Mouse (Mus musculus) retina, embryonic 14.5 days (tissue): Measurements from ENCODE around the gene Tigd3.

Experiments
- DNase-seq: peaks from one replicate; pipeline ENCODE4 v3.0.0-alpha.2; 2015; ENCODE audit warnings: low spot score

Tigd3 gene

GRCm38 (mm10) chr19:5877618-5878361, 16.2 kb downstream of the Tigd3 start, which contains the start of gene Slc25a45:
TSS of gene Slc25a45 (plus strand) at chr19:5877808.
- DNase-seq, result peak; percentile 76

GRCm38 (mm10) chr19:5874969-5875480, 18.9 kb downstream of the Tigd3 start, which contains the start of gene Frmd8:
TSS of gene Frmd8 (minus strand) at chr19:5875274.
- peak; percentile 98 for DNase-seq

GRCm38 (mm10) chr19:5874391-5874968, 19.5 kb downstream of the Tigd3 start:
- DNase-seq, result no peak

- DNase-seq, result no peak
Measured at GRCm38 (mm10) chr19:5872931-5873556, 20.9 kb downstream of the Tigd3 start.

- DNase-seq, result no peak
Measured at GRCm38 (mm10) chr19:5872528-5872927, 21.4 kb downstream of the Tigd3 start.

GRCm38 (mm10) chr19:5871683-5872082, 22.3 kb downstream of the Tigd3 start:
- DNase-seq, result no peak

GRCm38 (mm10) chr19:5871273-5871672, 22.7 kb downstream of the Tigd3 start:
- DNase-seq, result peak; percentile 70

GRCm38 (mm10) chr19:5868096-5868495, 25.9 kb downstream of the Tigd3 start:
- no peak for DNase-seq

GRCm38 (mm10) chr19:5864710-5865398, 29.1 kb downstream of the Tigd3 start:
- no peak for DNase-seq

- no peak for DNase-seq
Measured at GRCm38 (mm10) chr19:5863776-5864175, 30.2 kb downstream of the Tigd3 start.

GRCm38 (mm10) chr19:5862335-5863085, 31.4 kb downstream of the Tigd3 start:
- no peak for DNase-seq

- DNase-seq, result no peak
Measured at GRCm38 (mm10) chr19:5856604-5857003, 37.3 kb downstream of the Tigd3 start.

- DNase-seq, result no peak
Measured at GRCm38 (mm10) chr19:5852035-5852722, 41.8 kb downstream of the Tigd3 start.

GRCm38 (mm10) chr19:5851481-5851971, 42.4 kb downstream of the Tigd3 start:
- no peak for DNase-seq

- DNase-seq, result no peak
Measured at GRCm38 (mm10) chr19:5850860-5851259, 43.1 kb downstream of the Tigd3 start.

GRCm38 (mm10) chr19:5849843-5850527, 44.0 kb downstream of the Tigd3 start:
- DNase-seq, result peak; percentile 95

GRCm38 (mm10) chr19:5848826-5849672, 44.9 kb downstream of the Tigd3 start:
- no peak for DNase-seq

GRCm38 (mm10) chr19:5848032-5848825, 45.7 kb downstream of the Tigd3 start:
- no peak for DNase-seq
